Mouse (Mus musculus): ENCODE results near the gene Ift74.
A peak's percentile ranks its signal among the peaks of the same experiment; 100 is the strongest.
"Not testable (repeated sequence)": the region's sequence is repeated elsewhere in the genome, so short reads cannot be mapped to it uniquely, and the experiment has no call there.

Gene Ift74

GRCm38 (mm10) chr4:94613972-94614626 is at the start of gene Ift74:
Gene Ift74, plus strand, starts transcription at chr4:94614491.
- peak; percentile 83 to 90 for DNase-seq

GRCm38 (mm10) chr4:94572677-94573076 is 41.6 kb upstream of the Ift74 start:
- no peak for DNase-seq

- no peak for DNase-seq
Measured at GRCm38 (mm10) chr4:94591765-94592381, 22.4 kb upstream of the Ift74 start.

GRCm38 (mm10) chr4:94592709-94593108 is 21.6 kb upstream of the Ift74 start:
- DNase-seq, result no peak

GRCm38 (mm10) chr4:94601395-94601794 is 12.9 kb upstream of the Ift74 start:
- DNase-seq, result no peak

- DNase-seq, result no peak
Measured at GRCm38 (mm10) chr4:94602496-94603030, 11.7 kb upstream of the Ift74 start.

GRCm38 (mm10) chr4:94603031-94603629 is 11.2 kb upstream of the Ift74 start, which contains the start of gene Plaa:
Gene Plaa, minus strand, starts transcription at chr4:94603244.
- peak; percentile 82 for DNase-seq

- DNase-seq, result no peak
Measured at GRCm38 (mm10) chr4:94604452-94605019, 9.8 kb upstream of the Ift74 start.

GRCm38 (mm10) chr4:94605591-94605990 is 8.7 kb upstream of the Ift74 start:
- DNase-seq, result no peak

GRCm38 (mm10) chr4:94610339-94610738 is 4.0 kb upstream of the Ift74 start:
- no peak for DNase-seq

GRCm38 (mm10) chr4:94614627-94615006 is 326 bp downstream of the Ift74 start:
- no peak for DNase-seq

- no peak for DNase-seq
Measured at GRCm38 (mm10) chr4:94620077-94620476, 5.8 kb downstream of the Ift74 start.

- no peak for DNase-seq
Measured at GRCm38 (mm10) chr4:94643141-94643540, 28.9 kb downstream of the Ift74 start.

- DNase-seq, result no peak
Measured at GRCm38 (mm10) chr4:94649920-94650319, 35.6 kb downstream of the Ift74 start, which contains the start of gene Lrrc19. Gene Lrrc19, minus strand, starts transcription at chr4:94650144.

GRCm38 (mm10) chr4:94650426-94651175 is 36.3 kb downstream of the Ift74 start:
- DNase-seq, result not testable (repeated sequence)

GRCm38 (mm10) chr4:94669718-94670117 is 55.4 kb downstream of the Ift74 start:
- DNase-seq, result no peak

- DNase-seq, result no peak
Measured at GRCm38 (mm10) chr4:94680662-94681061, 66.4 kb downstream of the Ift74 start.

- no peak for DNase-seq
Measured at GRCm38 (mm10) chr4:94681181-94681580, 66.9 kb downstream of the Ift74 start.

- DNase-seq, result no peak
Measured at GRCm38 (mm10) chr4:94682029-94682428, 67.7 kb downstream of the Ift74 start.

- DNase-seq, result no peak
Measured at GRCm38 (mm10) chr4:94683305-94683704, 69.0 kb downstream of the Ift74 start.

- DNase-seq, result not testable (repeated sequence)
Measured at GRCm38 (mm10) chr4:94689804-94690203, 75.5 kb downstream of the Ift74 start.

GRCm38 (mm10) chr4:94691078-94691477 is 76.8 kb downstream of the Ift74 start:
- no peak for DNase-seq

- DNase-seq, result no peak
Measured at GRCm38 (mm10) chr4:94692175-94692574, 77.9 kb downstream of the Ift74 start.
